Mouse (Mus musculus) heart, adult 2 months (tissue): ENCODE measurements around the gene Grin2b.

Source experiments
- CTCF ChIP-seq: fragments of 200-600 bp; IDR thresholded peaks from 2 replicates; pipeline ENCODE4 v1.8.1; 2022; ENCODE audit warnings: antibody characterized with exemption, mild to moderate bottlenecking, moderate library complexity
- EP300 ChIP-seq: fragments of 200-500 bp; IDR thresholded peaks from 2 replicates; pipeline ENCODE4 v1.6.1; 2011; ENCODE audit warnings: low read depth, low read length, control low read depth; ENCODE audit not compliant: insufficient read depth

DNA sequence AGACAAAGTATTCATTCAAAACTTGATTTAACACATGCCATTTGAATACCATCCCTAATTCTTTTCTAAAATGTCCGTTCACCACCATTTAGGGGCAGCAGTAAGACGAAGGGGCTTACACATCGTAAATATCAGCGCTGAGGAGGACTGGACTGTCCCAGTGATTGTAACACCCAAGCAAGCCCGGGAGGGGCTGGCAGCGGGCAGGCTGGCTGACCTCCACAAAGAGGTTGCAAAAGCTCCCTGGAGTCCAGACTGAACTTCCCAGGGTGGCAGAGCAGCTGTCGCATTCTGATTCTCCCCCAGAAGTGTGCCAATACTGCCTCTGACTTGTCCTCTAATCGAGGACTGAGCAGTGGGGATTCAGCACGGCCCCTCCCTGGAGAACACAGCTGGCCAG is 19.9 kb downstream of the Grin2b start:
- TF ChIP-seq EP300: no peak
- no peak for TF ChIP-seq CTCF
